ENCODE assay signal across 8 mouse cellular contexts in the genomic region with DNA sequence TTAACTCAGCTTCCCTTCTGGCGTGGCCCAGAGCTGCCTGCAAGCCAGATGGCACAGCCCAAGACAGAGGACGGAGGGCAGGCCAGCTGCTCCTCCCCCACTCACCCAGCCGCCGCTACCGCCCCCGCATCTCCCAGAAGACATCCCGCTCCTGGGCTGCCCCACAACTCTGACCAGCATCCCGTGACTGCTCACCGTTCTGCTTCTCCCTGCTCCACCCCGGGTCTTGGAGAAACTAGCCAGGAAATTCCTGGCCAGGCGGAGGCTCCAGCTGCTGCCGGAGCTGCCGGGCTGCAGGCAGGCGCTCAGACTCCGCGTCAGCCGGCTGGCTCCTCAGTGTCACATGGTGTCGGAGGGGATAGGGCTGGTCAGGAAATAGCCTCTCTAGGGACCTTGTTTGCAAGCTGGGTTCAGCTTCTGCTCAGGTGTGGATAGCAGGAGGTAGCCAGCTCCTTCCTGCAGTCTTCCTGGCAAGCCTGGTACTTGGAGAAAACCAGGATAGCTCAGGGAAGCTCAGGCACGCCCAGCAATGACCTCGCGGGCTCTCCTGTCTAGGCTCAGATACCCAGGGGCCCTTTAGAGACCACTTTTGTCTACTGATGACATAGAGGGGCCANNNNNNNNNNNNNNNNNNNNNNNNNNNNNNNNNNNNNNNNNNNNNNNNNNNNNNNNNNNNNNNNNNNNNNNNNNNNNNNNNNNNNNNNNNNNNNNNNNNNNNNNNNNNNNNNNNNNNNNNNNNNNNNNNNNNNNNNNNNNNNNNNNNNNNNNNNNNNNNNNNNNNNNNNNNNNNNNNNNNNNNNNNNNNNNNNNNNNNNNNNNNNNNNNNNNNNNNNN. TPM values are rescaled to one million over a fixed set of nuclear protein-coding genes. Genes with fewer than 3 reads are reported as not detected.
DNase-seq lines count a peak whose midpoint lies in the region; ATAC-seq and TF ChIP-seq lines count a peak whose summit lies in the region.

A gene (minus strand): TSS at position 505 of the 834 bp plus-strand sequence.

- no peak for TF ChIP-seq RAD21 in CH12.LX (IDR thresholded peaks at IDR 0.05; ENCODE audit: low read depth, low read length)

- H3K9me3 ChIP-seq in CH12.LX (replicated peaks; ENCODE audit: low read length), result no peaks in the 10 kb centered on the region
- H3K9me3 ChIP-seq in forebrain, postnatal 0 days (ENCODE audit: low read length), result no peaks in the 10 kb centered on the region
- no peaks in the 10 kb centered on the region for H3K9me3 ChIP-seq in liver, embryonic 16.5 days (replicated peaks; ENCODE audit: control insufficient read depth, low read length)
- H3K9me3 ChIP-seq in neural tube, embryonic 14.5 days (ENCODE audit: control insufficient read depth, low read length), result no peaks in the 10 kb centered on the region

- no peak within 1 kb of the TSS for H3K27ac ChIP-seq in CH12.LX (ENCODE audit: insufficient read depth, low read depth)
- H3K27ac ChIP-seq in forebrain, postnatal 0 days (ENCODE audit: low read depth, low read length), result peak within 1 kb of the TSS; percentile 6
- H3K27ac ChIP-seq in liver, embryonic 16.5 days (ENCODE audit: low read length), result no peak within 1 kb of the TSS
- peak within 1 kb of the TSS; percentile 62 for H3K27ac ChIP-seq in neural tube, embryonic 14.5 days (ENCODE audit: low read depth, low read length)

- intact Hi-C loops in heart, postnatal 36 days (cut with DNase I), result no loop called here

- no peak for TF ChIP-seq CTCF in CH12.LX (conservative IDR thresholded peaks at IDR 0.05 in 1 of 2, IDR thresholded peaks at IDR 0.05 in 1 of 2; ENCODE audit: low read depth in 2 of 2, low read length in 2 of 2)
- no peak for TF ChIP-seq CTCF in forebrain, postnatal 0 days (IDR thresholded peaks at IDR 0.05; ENCODE audit: low read depth)

- peaks cover 4 to 20% of the 10 kb centered on the region in 2 experiments for H3K36me3 ChIP-seq in CH12.LX (replicated peaks in 1 of 2; ENCODE audit: control insufficient read depth in 1 of 2, insufficient read depth in 1 of 2, low read length in 1 of 2)
- peaks cover 9% of the 10 kb centered on the region; the same call in 1 of the 2 replicates for H3K36me3 ChIP-seq in forebrain, postnatal 0 days (ENCODE audit: insufficient read depth)
- no peaks in the 10 kb centered on the region for H3K36me3 ChIP-seq in liver, embryonic 16.5 days (ENCODE audit: control insufficient read depth, insufficient read depth)
- H3K36me3 ChIP-seq in neural tube, embryonic 14.5 days (ENCODE audit: control insufficient read depth, insufficient read depth, low read length), result no peaks in the 10 kb centered on the region

- H3K9ac ChIP-seq in CH12.LX (ENCODE audit: insufficient read depth, low read depth), result 0 out of 2 replicates have a peak within 1 kb of the TSS, but pooled peaks have one; percentile 30
- peak within 1 kb of the TSS; percentile 71 for H3K9ac ChIP-seq in forebrain, postnatal 0 days
- peak within 1 kb of the TSS; percentile 12; the same call in 1 of the 2 replicates for H3K9ac ChIP-seq in liver, embryonic 16.5 days (ENCODE audit: low read depth, low read length)
- peak within 1 kb of the TSS; percentile 65 for H3K9ac ChIP-seq in neural tube, embryonic 14.5 days (replicated peaks; ENCODE audit: low read depth, low read length)

- peak within 1 kb of the TSS; percentile 63 for H3K4me2 ChIP-seq in CH12.LX (ENCODE audit: insufficient read depth, low read depth, poor library complexity, severe bottlenecking)
- peak within 1 kb of the TSS; percentile 54 for H3K4me2 ChIP-seq in forebrain, postnatal 0 days (ENCODE audit: low read depth)
- peak within 1 kb of the TSS; percentile 57 for H3K4me2 ChIP-seq in liver, embryonic 16.5 days (ENCODE audit: low read depth, low read length)
- peak within 1 kb of the TSS; percentile 69 for H3K4me2 ChIP-seq in neural tube, embryonic 14.5 days (ENCODE audit: low read depth, low read length)

- DNase-seq in CH12.LX (ENCODE audit: extremely low read depth), result peak; percentile 42
- DNase-seq in cerebellum, adult 11-12 months, result peak; percentile 53
- peak; percentile 83 for DNase-seq in forebrain, postnatal 0 days
- DNase-seq in heart, postnatal 36 days, result peak; percentile 79 to 83
- peak; percentile 65 for DNase-seq in layer of hippocampus, adult 11-12 months (ENCODE audit: low spot score)
- peak; percentile 43 for DNase-seq in telencephalon, adult 2 months (ENCODE audit: low read depth, low spot score)

- peaks cover 5% of the 10 kb centered on the region for H3K27me3 ChIP-seq in CH12.LX (replicated peaks)
- H3K27me3 ChIP-seq in forebrain, postnatal 0 days (ENCODE audit: insufficient read depth, low read length), result no peaks in the 10 kb centered on the region
- no peaks in the 10 kb centered on the region for H3K27me3 ChIP-seq in liver, embryonic 16.5 days (ENCODE audit: control insufficient read depth, insufficient read depth, low read depth, low read length)
- no peaks in the 10 kb centered on the region for H3K27me3 ChIP-seq in neural tube, embryonic 14.5 days (ENCODE audit: control insufficient read depth, insufficient read depth, low read length)

- TF ChIP-seq EP300 in CH12.LX (IDR thresholded peaks at IDR 0.05; ENCODE audit: low read length), result no peak

- no peaks in the 10 kb centered on the region for H3K79me2 ChIP-seq in CH12.LX (replicated peaks; ENCODE audit: control insufficient read depth, extremely low read depth, insufficient read depth, poor library complexity, severe bottlenecking)

- TF ChIP-seq POLR2A in CH12.LX (IDR thresholded peaks at IDR 0.05; ENCODE audit: low read depth, low read length), result peak; percentile 44; the same call in 1 of the 2 replicates

- in situ Hi-C loops in CH12.LX (cut with MboI; ENCODE audit: low pct_ligation_motif_present, low pct_unique_long_range_greater_than_20kb, low sequenced_read_pairs), result no loop called here

- H3K4me3 ChIP-seq in CH12.LX (replicated peaks in 1 of 3; ENCODE audit: low read depth in 2 of 3, low read length in 2 of 3, poor library complexity in 1 of 3), result peak within 1 kb of the TSS; percentile 50 to 69 (median 63)
- peak within 1 kb of the TSS; percentile 53 for H3K4me3 ChIP-seq in forebrain, postnatal 0 days (ENCODE audit: low read depth, low read length)
- H3K4me3 ChIP-seq in liver, embryonic 16.5 days (ENCODE audit: low read depth, low read length), result peak within 1 kb of the TSS; percentile 52
- peak within 1 kb of the TSS; percentile 48 for H3K4me3 ChIP-seq in neural tube, embryonic 14.5 days (ENCODE audit: low read depth, low read length)

- peaks cover 13 to 31% of the 10 kb centered on the region in 2 experiments for H3K4me1 ChIP-seq in CH12.LX (ENCODE audit: control insufficient read depth in 1 of 2, insufficient read depth in 2 of 2)
- peaks cover 4% of the 10 kb centered on the region; the same call in 1 of the 2 replicates for H3K4me1 ChIP-seq in forebrain, postnatal 0 days (ENCODE audit: insufficient read depth)
- no peaks in the 10 kb centered on the region; the same call in 1 of the 2 replicates for H3K4me1 ChIP-seq in liver, embryonic 16.5 days (ENCODE audit: control insufficient read depth, low read depth, low read length)
- H3K4me1 ChIP-seq in neural tube, embryonic 14.5 days (ENCODE audit: control insufficient read depth, insufficient read depth, low read length), result peaks cover 10% of the 10 kb centered on the region

- WGBS in forebrain, postnatal 0 days, result 7% methylated on average over 21 of the region's 21 CpGs
- 6% methylated on average over 21 of the region's 21 CpGs for WGBS in liver, embryonic 16.5 days (ENCODE audit: insufficient replicate concordance)
- 5% methylated on average over 20 of the region's 21 CpGs for WGBS in neural tube, embryonic 14.5 days

- ATAC-seq in forebrain, postnatal 0 days, result peak; percentile 94
- peak; percentile 69 for ATAC-seq in liver, embryonic 16.5 days (ENCODE audit: low read depth)
- peak; percentile 89 for ATAC-seq in neural tube, embryonic 14.5 days (ENCODE audit: low read depth)

- dilution Hi-C loops in CH12.LX (cut with MboI; ENCODE audit: extremely low pct_ligation_motif_present, extremely low pct_unique_long_range_greater_than_20kb, low sequenced_read_pairs), result no loop called here

TF ChIP-seq in CH12.LX, 34 proteins besides CTCF, POLR2A, EP300 and RAD21:
- 0 out of 2 replicates have a peak, but pooled peaks have one; percentile 39 for TF ChIP-seq TCF12 (IDR thresholded peaks at IDR 0.05; ENCODE audit: low read depth, low read length)
- TF ChIP-seq MAZ (IDR thresholded peaks at IDR 0.05; ENCODE audit: low read depth, low read length), result no peak
- TF ChIP-seq CHD2 (IDR thresholded peaks at IDR 0.05; ENCODE audit: low read length), result no peak
- TF ChIP-seq BHLHE40 (IDR thresholded peaks at IDR 0.05; ENCODE audit: low read depth, low read length), result peak; percentile 26; the same call in 1 of the 2 replicates
- no peak for TF ChIP-seq ZNF384 (IDR thresholded peaks at IDR 0.05; ENCODE audit: low read depth, low read length)
- TF ChIP-seq RCOR1 (conservative IDR thresholded peaks at IDR 0.05; ENCODE audit: low read depth, low read length), result no peak
- peak; percentile 26 for TF ChIP-seq MXI1 (IDR thresholded peaks at IDR 0.05; ENCODE audit: low read depth, low read length)
- TF ChIP-seq USF1 (IDR thresholded peaks at IDR 0.05; ENCODE audit: low read depth, low read length), result peak; percentile 64
- TF ChIP-seq ELF1 (IDR thresholded peaks at IDR 0.05; ENCODE audit: low read depth, low read length), result peak; percentile 52; the same call in 1 of the 2 replicates
- TF ChIP-seq MAX (IDR thresholded peaks at IDR 0.05; ENCODE audit: low read length), result peak; percentile 52; the same call in 1 of the 2 replicates
- TF ChIP-seq NELFE (IDR thresholded peaks at IDR 0.05; ENCODE audit: low read depth, low read length), result peak; percentile 42; the same call in 1 of the 2 replicates
- TF ChIP-seq E2F4 (IDR thresholded peaks at IDR 0.05; ENCODE audit: insufficient replicate concordance, low read depth, low read length), result no peak
- TF ChIP-seq SIN3A (IDR thresholded peaks at IDR 0.05; ENCODE audit: low read length), result peak; percentile 14; the same call in 1 of the 2 replicates
- TF ChIP-seq USF2 (conservative IDR thresholded peaks at IDR 0.05; ENCODE audit: low read depth, low read length), result peak; percentile 46; the same call in 1 of the 2 replicates

RNA-seq across cellular contexts. Expression of the gene that starts here (rescaled TPM):
- 1.3 and 1.5 TPM in 2 replicates for total RNA-seq in CH12.LX (2012; rRNA removed)
- 0.26 and 0.68 TPM in 2 replicates for total RNA-seq in CH12.LX (2014; rRNA removed)
- 3.0 and 3.5 TPM in 2 replicates for polyA plus RNA-seq in CH12.LX (2012; ENCODE audit: insufficient read length, low read depth)
- total RNA-seq in forebrain, postnatal 0 days (2014; rRNA removed), result 5.2 and 5.9 TPM in 2 replicates
- 5.9 and 8.3 TPM in 2 replicates for polyA plus RNA-seq in forebrain, postnatal 0 days (2015; fragmentation: Nextera tagmentation; extraction: Ambion mirVana)
- total RNA-seq in heart, postnatal 36 days (2021), result 1 to 10 TPM; 1.2 to 1.4 TPM
- 0.41 and 0.51 TPM in 2 replicates for polyA plus RNA-seq in liver, embryonic 16.5 days (2015; fragmentation: Nextera tagmentation; extraction: Ambion mirVana)
- polyA plus RNA-seq in neural tube, embryonic 14.5 days (2014; fragmentation: Nextera tagmentation; extraction: Ambion mirVana), result 7.4 and 8.4 TPM in 2 replicates

Comparison
In these comparisons a context has a peak if more than half of its experiments do, and no peak if none do; other contexts are left out.
1. Peak in ATAC-seq, H3K4me3 ChIP-seq, H3K9ac ChIP-seq and H3K4me2 ChIP-seq in liver, embryonic 16.5 days; RNA of the gene not detected or under 1 TPM.
2. H3K27ac ChIP-seq: peak in forebrain, postnatal 0 days (single experiment) and neural tube, embryonic 14.5 days (single experiment); none in CH12.LX (single experiment) and liver, embryonic 16.5 days (single experiment).
3. H3K9ac ChIP-seq: peak in every context shown above with its lines; median percentile 71 in forebrain, postnatal 0 days; 65 in neural tube, embryonic 14.5 days; 30 in CH12.LX; 12 in liver, embryonic 16.5 days.
4. Peak in every context shown above with its lines, with median percentiles within 50 percentile points of each other: DNase-seq, H3K4me2 ChIP-seq, H3K4me3 ChIP-seq and ATAC-seq.